Mouse (Mus musculus) lung, adult 18-20 months (tissue): ENCODE results near the gene Olfr965.
"Not testable (repeated sequence)": the region's sequence is repeated elsewhere in the genome, so short reads cannot be mapped to it uniquely, and the experiment has no call there.

ENCODE experiments used
- DNase-seq, 2 experiments: peaks; one replicate each; pipeline ENCODE4 v3.0.0; 2022; ENCODE audit warnings: mixed read lengths in 2 of 2

Gene Olfr965

DNA sequence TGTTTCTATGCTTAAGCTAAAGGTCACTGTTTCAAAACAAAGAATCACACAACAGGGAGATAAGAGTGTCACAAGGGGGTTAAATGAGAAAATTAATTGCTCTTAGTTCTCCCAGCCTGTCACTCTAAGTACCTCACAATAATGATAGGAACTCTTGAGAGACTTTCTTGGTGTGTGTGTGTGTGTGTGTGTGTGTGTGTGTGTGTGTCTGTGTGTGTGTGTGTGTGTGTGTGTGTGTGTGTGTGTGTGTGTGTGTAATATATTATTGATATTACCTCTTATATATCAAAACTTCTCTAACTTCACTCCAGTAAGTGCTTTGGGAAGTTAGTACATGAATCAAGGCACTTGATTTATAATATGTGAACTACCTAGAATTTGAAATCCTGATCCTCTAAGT is at the start of gene Olfr965:
Olfr965 (plus strand) TSS at position 301 of the 400 bp plus-strand sequence.
- DNase-seq, result no peak

DNA sequence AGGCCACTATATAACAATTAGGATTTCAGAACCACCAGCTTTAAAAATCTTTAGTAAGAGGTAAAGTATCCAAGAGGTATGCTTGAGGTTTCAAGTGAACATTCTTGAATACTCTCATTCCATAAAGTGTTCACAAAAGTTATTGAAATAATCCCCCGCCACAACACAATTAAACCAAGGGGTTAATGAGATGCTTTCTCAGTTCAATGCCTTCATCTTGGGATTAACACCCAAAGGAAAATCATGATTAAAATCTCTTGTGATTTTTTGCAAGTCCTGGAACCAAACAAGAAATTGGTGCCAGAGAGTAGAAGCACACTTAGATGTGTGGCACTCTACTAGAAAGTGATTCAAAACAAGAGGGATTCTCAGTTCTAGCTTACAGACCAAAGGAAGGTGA is 44.2 kb upstream of the Olfr965 start, which contains the start of gene Olfr963:
Olfr963 (plus strand) TSS at position 301 of the 400 bp plus-strand sequence.
- no peak for DNase-seq

DNA sequence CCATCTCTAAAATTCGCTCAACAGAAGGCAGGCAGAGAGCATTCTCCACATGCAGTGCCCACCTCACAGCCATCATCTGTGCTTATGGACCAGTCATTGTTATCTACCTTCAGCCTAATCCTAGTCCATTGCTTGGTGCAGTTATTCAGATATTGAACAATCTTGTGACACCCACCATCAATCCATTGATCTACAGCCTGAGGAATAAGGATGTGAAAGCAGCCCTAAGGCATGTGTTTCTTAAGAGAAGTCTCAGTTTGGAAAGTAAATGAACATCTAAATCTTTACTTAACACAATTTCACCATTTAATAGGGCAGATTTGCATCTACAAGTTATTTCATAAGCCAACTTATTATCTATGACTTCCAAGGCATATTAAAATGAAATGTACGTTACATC is 41.4 kb upstream of the Olfr965 start:
- no peak for DNase-seq

DNA sequence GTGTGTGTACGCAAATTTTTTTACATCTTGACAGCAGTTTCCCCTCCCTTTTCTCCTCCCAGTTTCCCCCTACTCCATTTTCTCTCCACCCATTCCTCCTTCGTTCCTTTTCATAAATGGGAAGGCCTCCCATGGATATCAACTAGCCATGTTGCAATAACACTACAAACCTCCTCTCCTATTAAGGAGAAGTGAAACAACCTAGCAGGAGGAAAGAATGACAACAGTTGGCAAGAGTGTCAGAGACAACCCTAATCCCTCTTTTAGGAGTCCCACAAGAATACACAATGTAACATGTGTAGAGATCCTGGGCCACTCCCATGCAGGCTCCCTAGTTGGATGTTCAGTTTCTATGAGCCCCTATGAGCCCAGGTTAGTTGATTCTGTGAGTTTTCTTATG is 36.3 kb upstream of the Olfr965 start:
- no peak for DNase-seq

DNA sequence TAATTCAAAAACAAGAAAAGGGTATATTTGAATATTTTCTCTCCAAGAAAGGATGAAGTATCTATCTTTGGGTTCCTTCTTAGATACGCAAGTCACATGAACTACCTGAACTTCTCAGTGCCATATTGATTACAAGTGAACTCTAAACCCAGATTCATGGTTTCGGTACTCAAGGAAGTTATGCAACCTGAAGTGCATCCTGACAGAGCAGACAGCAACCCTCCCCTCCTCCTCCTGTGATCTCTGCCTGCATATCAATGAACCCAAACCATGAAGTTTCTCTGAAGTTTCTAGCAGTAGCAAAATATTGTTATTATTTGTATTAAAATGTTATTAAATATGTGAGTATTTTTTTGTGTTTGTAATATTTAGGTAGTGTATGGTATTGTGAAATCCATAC is 32.6 kb upstream of the Olfr965 start:
- no peak for DNase-seq

DNA sequence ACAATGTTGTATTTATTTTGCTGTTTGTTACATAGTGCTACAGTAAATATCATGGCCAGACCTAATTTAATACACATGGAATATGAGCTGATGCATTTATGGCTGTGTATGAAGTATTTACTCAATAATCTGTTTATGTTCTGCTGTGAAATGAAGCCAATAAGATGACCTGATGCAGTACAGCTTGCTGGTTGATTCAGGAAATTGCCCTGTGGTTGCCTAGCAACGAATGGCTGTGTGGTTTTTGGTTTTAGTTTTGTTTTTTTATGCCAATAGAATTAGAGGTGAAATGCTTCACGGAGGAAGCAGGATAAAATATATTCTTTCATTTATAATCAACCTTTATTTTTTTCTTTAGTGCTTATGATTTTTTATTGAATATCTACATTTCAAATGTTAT is 31.9 kb upstream of the Olfr965 start:
- DNase-seq, result no peak

DNA sequence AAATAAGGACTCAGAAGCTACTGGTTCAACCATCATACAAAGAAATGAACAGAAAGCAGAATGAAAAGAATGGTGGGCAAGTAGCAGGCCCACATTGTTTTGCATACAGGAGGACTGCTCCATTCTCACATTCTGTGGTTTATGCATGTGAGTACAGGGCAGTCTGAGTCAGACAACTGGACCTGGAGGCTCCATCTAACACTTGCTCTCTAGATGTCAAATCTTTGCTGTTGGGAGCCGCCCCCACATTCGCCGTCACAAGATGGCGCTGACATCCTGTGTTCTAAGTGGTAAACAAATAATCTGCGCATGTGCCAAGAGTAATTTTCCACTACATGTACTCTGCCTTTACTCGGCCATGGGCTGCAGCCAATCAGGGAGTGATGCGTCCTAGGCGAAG is 10.0 kb upstream of the Olfr965 start:
- not testable (repeated sequence) for DNase-seq

DNA sequence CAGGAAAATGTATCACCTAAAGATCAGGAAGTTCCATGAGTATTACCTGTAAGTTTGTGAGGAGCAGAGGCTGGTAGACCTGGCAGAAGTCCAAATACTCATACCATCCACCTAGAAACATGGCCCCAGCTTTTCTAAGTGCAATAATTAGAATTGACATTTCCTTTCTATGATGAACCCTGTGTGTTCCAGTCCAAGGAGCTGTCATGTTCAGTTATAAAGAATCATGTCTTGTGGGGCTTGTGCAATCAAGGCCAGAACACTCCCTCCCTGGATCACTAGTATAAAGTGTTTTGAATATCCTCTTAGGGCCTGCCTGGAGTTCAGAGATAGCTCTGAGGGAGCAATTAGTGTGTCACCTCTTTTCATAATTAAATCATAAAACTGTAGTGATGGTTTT is 4.1 kb upstream of the Olfr965 start, which contains the start of gene Olfr149:
Olfr149 (minus strand) TSS at position 101 of the 400 bp plus-strand sequence.
- no peak for DNase-seq

DNA sequence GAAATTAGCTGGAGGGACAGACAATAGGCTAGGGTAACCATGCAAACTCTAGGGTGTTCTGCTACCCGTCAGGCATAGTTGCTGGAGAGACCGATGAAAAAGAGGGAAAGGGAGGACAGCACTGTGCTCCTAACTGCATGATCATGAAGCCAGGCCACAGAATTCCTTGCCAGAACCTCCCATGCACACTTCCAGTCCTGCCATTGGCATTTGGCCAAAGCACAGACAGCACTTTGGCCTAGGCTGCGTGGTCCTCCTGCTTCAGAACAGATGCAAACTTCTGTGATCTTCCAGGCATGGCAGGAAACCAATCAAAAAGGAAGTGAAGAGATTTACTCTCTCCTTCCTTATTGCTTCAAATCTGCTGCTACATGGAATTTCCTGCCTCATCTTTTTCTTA is 2.2 kb upstream of the Olfr965 start:
- no peak for DNase-seq

DNA sequence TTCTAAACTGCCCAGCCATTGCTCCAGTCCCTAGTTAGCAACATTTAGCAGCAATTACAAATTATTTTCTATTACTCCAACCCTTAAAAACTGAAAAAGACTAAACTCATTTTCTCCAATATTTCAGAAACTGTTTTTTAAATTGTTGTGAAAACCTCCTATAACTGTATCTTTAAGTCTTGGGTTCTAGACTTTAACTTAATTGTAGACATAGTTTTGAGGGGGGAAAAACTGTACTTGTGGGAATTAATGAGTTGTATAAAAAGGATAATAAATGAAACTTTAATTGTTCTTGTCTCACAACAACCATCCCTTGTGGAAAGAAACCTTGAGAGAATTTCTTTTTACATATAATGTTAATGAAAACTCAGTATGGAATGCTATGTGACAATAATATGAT is 19.5 kb downstream of the Olfr965 start, which contains the start of gene Olfr150:
Olfr150 (plus strand) TSS at position 301 of the 400 bp plus-strand sequence.
- no peak for DNase-seq

DNA sequence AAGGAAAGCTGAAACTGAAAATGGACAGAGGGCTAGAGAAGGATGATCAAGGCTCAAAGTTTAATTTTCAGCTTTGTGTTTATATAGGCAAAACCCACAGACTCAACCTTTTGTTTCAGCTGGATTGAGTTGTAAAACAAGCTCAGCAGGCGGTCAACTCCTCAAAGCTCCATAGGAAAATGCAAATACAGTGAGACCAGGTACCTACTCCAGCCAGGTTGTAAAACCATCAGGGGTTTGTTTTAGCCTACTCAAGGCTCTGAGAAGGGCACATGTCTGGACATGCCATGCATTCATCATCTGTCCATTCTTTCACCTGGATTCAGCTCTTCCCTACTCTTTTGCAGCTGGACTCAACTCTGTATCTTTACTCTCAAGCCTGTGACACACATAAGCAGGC is 29.6 kb downstream of the Olfr965 start:
- DNase-seq, result no peak

DNA sequence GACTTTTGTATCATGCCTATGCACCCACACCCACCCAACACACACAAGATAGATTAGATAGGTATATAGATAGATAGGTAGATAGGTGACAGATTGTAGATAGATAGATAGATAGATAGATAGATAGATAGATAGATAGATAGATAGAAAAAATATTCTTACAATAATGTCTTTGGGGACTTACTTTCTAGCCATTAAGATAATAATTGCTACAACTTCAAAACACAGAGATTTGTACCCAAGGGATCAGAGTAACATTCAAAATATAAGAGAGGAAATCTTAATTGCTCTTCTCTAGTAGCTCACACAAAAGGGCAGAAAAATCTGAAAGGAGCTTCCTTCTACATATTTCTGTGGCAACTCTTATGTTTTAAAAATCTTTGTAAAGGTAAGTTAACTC is 34.8 kb downstream of the Olfr965 start, which contains the start of gene Olfr967:
Olfr967 (plus strand) TSS at position 301 of the 400 bp plus-strand sequence.
- no peak for DNase-seq

DNA sequence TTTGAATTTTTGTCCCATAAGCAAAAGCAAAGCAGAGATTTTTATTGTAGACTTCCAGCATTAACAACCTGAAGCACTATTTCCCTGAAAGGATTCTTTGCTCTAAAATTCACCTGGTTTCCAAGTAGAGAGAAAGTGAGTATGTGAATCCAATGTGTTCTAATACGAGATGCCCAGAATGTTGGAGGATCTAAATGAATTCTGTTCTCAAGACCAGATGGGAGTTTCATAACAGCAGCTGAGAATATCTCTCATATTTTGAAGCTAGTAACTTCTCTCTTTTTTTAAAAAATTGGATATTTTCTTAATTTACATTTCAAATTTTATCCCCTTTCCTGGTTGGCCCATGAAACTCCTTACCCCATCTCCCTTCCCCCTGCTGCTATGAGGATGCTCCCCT is 35.3 kb downstream of the Olfr965 start:
- no peak for DNase-seq
